Mouse (Mus musculus) monocyte, adult 59 days (primary cell): Measurements from ENCODE around the gene Rhbdf1. TPM values are rescaled to one million over a fixed set of nuclear protein-coding genes. Genes with fewer than 3 reads are reported as not detected.

Experiments
- total RNA-seq, 2 experiments: library from RNA; stranded (reverse); gene quantifications; one replicate each; pipeline ENCODE4 v1.2.4; 2023

The Rhbdf1 gene
- 1 to 10 TPM; 2.1 to 5.4 TPM for total RNA-seq

DNA sequence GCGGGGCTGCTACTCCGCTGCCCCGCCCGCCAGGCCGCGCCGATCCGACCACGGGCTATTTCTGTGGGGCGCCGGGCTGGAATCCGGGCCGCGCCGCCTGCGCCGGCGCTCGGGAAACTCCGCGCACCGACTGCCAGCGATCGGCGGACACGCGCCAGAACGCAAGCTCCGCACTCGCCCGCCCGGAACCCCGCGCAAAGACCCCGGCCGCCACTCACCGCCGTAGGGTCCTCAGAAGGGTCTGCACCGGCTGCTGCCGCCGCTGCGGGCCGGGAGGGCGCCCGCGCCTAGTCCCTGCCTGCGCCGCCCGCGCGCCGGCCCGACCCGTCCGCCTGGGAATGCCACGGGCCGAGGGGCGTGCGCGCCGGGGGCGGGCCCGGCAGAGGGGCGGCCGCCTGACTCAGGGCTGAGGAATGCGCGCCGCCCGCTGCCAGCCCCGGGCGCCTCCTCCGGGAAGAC is at the start of gene Rhbdf1:
Gene Rhbdf1, minus strand, starts transcription at position 350 of the 459 bp plus-strand sequence.

DNA sequence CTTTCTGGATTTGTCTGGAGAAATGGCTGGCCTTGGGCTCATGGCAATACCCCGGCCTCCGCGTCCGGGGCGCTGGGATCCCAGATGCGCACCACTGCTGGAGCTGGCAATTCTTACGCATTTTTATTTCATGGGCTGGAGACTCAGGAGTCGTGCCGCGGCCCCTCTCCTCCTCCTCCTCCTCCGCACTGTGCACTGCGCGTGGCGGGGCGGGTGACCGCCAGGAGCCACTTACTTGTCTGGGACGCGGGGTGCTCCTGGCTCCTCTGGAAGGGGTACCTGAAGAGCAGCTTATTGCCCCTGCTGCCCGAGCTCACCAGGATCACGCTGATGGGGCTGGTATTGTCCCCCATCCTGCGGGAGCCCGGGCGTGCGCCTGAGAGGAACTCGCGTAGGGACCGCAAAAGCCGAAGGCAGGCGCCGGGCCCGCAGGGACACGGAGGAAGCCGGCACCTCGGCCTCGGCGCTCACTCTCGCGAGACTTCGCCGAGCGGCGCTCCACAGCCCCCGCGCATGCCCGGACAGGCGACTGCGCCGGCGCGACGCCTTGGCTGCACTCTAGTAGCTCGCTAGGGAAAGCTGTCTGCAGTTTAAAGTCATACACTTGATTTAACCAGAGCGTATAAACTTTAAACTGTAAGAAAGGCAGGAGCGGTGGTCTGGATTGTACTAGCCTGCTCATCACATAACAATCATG is 45.2 kb upstream of the Rhbdf1 start, which contains the start of gene Nprl3:
Gene Nprl3, minus strand, starts transcription at position 520 of the 697 bp plus-strand sequence.

DNA sequence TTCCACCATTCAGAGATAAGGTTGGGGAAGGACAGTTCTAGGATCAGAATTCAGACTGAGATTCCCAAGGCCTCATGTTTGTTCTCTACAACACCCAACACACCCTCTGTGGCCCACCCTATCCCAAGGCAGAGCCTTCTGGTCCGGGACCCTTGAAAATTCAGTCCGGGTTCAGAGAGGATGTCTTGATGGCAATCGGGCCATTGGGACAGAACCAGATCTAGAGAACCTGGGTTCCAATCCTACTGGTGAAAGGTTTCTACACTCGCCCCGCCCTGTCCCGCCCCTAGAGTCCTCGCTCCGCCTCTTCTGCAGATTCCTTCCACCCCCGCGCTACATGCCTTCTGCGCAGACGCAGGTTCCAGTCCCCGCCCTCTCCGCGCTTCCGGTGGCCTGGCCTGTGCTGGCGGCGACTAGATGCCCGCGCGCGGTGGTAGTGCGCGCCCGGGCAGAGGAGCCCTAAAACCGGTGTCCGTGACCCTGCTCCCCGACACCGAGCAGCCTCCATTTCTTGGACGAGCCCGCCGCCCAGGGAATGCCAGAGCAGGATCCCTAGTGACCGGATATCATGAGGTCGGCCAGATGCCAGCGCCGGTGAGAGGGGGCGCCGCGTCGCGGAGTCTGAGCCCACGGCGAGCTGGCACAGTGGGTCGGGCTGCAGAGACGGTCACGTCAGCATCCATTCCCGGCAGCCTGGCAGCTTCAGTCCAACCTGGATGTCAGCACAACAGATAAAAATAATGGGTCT is 4.2 kb upstream of the Rhbdf1 start, which contains the start of gene Mpg:
Gene Mpg, plus strand, starts transcription at position 382 of the 748 bp plus-strand sequence.

DNA sequence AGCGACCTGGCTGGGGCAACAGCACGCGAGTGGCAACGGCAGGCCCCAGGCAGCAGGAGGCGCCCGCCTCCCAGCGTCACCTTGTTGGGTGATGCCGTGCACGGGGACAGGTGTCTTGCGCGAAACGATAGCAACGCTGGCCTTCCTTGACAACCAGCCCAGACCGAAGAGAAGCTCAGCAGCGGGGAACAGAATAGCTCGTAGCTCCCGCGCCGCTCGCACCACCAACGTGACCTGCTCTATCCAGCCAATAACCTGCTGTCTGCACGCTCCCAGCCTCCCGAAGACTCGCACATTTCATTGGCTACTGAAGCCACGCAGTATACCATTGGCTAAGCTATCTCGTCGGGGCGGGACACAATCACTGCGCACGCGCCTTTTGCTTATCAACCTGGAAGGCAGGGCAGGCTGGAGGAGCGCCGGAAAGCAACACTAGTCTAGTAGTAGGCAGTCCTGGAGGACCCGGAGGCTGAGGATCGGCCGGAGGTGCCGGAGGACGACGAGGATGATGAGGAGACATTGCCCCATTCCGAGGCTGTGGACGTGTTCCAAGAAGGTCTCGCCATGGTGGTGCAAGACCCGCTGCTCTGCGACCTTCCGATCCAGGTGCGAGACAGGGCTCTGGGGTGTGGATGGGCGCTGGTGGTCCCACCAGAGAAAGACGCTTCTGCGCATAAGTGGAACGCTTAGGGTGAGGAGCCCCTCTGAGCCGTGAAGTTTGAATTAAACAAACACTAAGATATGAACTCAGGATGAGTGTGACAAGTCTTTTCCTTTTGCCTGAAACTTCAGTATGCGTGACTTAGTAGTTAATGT is 16.8 kb downstream of the Rhbdf1 start, which contains the start of gene Snrnp25:
Gene Snrnp25, plus strand, starts transcription at position 358 of the 816 bp plus-strand sequence.

DNA sequence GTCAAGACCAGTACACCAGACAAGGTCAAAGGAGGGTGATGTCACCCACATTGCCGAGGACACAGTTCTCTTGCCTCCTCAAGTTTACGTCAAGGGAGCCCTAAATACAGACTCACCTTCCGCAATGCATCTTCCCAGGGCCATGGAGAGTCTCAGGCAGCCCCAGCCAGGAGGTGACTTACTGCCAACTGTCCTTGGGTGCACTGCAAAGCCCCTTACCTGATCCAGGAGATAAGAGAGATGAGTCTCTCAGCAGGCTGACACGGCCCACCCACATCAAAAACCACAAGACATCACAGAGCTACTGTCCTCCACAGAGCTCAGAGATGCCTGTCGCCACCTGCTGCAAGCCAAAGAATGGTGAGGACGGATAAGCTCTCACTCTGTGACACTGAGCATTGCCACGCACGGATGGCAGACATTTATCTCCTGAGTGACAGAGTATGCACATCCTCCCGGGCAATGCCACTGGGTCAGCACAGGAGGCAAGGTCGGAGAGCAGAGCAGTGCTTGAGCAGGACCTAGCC is 22.0 kb downstream of the Rhbdf1 start, which contains the start of gene Il9r:
Gene Il9r, minus strand, starts transcription at position 205 of the 527 bp plus-strand sequence.

Other genes starting within 250 kb of the Rhbdf1 start
- gene Nsg2, start 221.8 kb downstream of the Rhbdf1 start, total RNA-seq, result under 1 TPM in 1 of 2 experiments, not detected in 1; 0.24 TPM
- gene Il9r, start 22.0 kb downstream of the Rhbdf1 start, total RNA-seq, result not detected
- gene Snrnp25, start 16.9 kb downstream of the Rhbdf1 start, total RNA-seq, result 10 to 100 TPM in 1 of 2 experiments, 1 to 10 TPM in 1; 8.4 to 11.5 TPM
- 10 to 100 TPM; 14.1 to 16.5 TPM for gene Mpg, start 4.2 kb upstream of the Rhbdf1 start, total RNA-seq
- 10 to 100 TPM; 32.3 to 39.0 TPM for gene Nprl3, start 45.4 kb upstream of the Rhbdf1 start, total RNA-seq
- gene Hba-x, start 54.1 kb upstream of the Rhbdf1 start, total RNA-seq, result not detected
- gene Hba-a1, start 61.2 kb upstream of the Rhbdf1 start, total RNA-seq, result 100 to 1,000 TPM in 1 of 2 experiments, 10 to 100 TPM in 1; 25.9 to 166 TPM
- gene Hbq1b, start 64.7 kb upstream of the Rhbdf1 start, total RNA-seq, result not detected
- gene Hba-a2, start 74.2 kb upstream of the Rhbdf1 start, total RNA-seq, result 100 to 1,000 TPM in 1 of 2 experiments, 10 to 100 TPM in 1; 12.9 to 122 TPM
- gene Hbq1a, start 77.8 kb upstream of the Rhbdf1 start, total RNA-seq, result not detected
- gene Sh3pxd2b, start 125.5 kb upstream of the Rhbdf1 start, total RNA-seq, result 10 to 100 TPM in 1 of 2 experiments, 1 to 10 TPM in 1; 9.4 to 10.0 TPM
- 1 to 10 TPM; 2.1 to 5.6 TPM for gene Ubtd2, start 233.1 kb upstream of the Rhbdf1 start, total RNA-seq